Mouse (Mus musculus) hindbrain, embryonic 10.5 days (tissue): ENCODE data around the gene Pde3a. TPM values are rescaled to one million over a fixed set of nuclear protein-coding genes. Genes with fewer than 3 reads are reported as not detected.
A peak's percentile ranks its signal among the peaks of the same experiment; 100 is the strongest.

Experiments
- DNase-seq: peaks from one replicate; pipeline ENCODE4 v3.0.0-alpha.2; 2017; ENCODE audit warnings: low spot score
- H3K27ac ChIP-seq: fragments of 300-500 bp; sonication (generic); 2 replicates; pipeline ENCODE4 v1.5.1; 2016; ENCODE audit warnings: mild to moderate bottlenecking, moderate library complexity
- H3K27me3 ChIP-seq: fragments of 300-500 bp; sonication (generic); 2 replicates; pipeline ENCODE4 v1.6.1; 2016; ENCODE audit warnings: mild to moderate bottlenecking; ENCODE audit not compliant: poor library complexity, insufficient read depth, severe bottlenecking
- H3K36me3 ChIP-seq: fragments of 300-500 bp; sonication (generic); 2 replicates; pipeline ENCODE4 v1.6.1; 2016; ENCODE audit warnings: mild to moderate bottlenecking, moderate library complexity
- H3K4me1 ChIP-seq: fragments of 300-500 bp; sonication (generic); replicated peaks from 2 replicates; pipeline ENCODE4 v1.6.1; 2016; ENCODE audit warnings: mild to moderate bottlenecking
- H3K4me3 ChIP-seq: fragments of 300-500 bp; sonication (generic); 2 replicates; pipeline ENCODE4 v1.5.1; 2016; ENCODE audit warnings: mild to moderate bottlenecking, moderate library complexity
- H3K9me3 ChIP-seq: fragments of 300-500 bp; sonication (generic); 2 replicates; pipeline ENCODE4 v1.6.1; 2016; ENCODE audit warnings: mild to moderate bottlenecking, moderate library complexity
- WGBS: fragments of 180-500 bp; shearing (Covaris S2); methylation state at CpG from one replicate; pipeline ENCODE4 v1.1.7; 2016; 5-methylcytosine and 5-hydroxymethylcytosine counted together
- polyA plus RNA-seq: library from polyadenylated mRNA; unstranded; fragments of >200 nt; fragmentation: Nextera tagmentation; extraction: Ambion mirVana; gene quantifications from 2 replicates; pipeline ENCODE4 v1.2.1, GENCODE M21; 2016

The Pde3a gene
- polyA plus RNA-seq, 1 experiment from 2014 or later: 1.1 TPM

GRCm38 (mm10) chr6:141447547-141447946 lies 198.5 kb downstream of the Pde3a start:
- Histone ChIP-seq H3K27ac (no peak overlapping the region), H3K4me3 (no peak overlapping the region), H3K9me3 (no peaks in the 10 kb centered on the region), H3K4me1 (no peaks in the 10 kb centered on the region), H3K27me3 (no peaks in the 10 kb centered on the region), H3K36me3 (no peaks in the 10 kb centered on the region)
- peak; percentile 60 for DNase-seq
- WGBS: 17% methylated on average over 3 of the region's 3 CpGs

- Histone ChIP-seq H3K9me3 (no peaks in the 10 kb centered on the region), H3K27ac (no peak overlapping the region), H3K36me3 (no peaks in the 10 kb centered on the region), H3K27me3 (no peaks in the 10 kb centered on the region), H3K4me3 (no peak overlapping the region), H3K4me1 (no peaks in the 10 kb centered on the region)
- DNase-seq: no peak
- 82% methylated on average over 8 of the region's 8 CpGs for WGBS
Measured at GRCm38 (mm10) chr6:141448886-141449285, 199.8 kb downstream of the Pde3a start.

GRCm38 (mm10) chr6:141455335-141455734 lies 206.3 kb downstream of the Pde3a start:
- 81% methylated on average over 5 of the region's 5 CpGs for WGBS
- Histone ChIP-seq H3K27me3 (no peaks in the 10 kb centered on the region), H3K9me3 (no peaks in the 10 kb centered on the region), H3K36me3 (no peaks in the 10 kb centered on the region), H3K4me3 (no peak overlapping the region), H3K27ac (no peak overlapping the region), H3K4me1 (no peaks in the 10 kb centered on the region)
- DNase-seq: no peak

- no peaks in the 10 kb centered on the region for H3K36me3 ChIP-seq
- H3K9me3 ChIP-seq: no peaks in the 10 kb centered on the region
- H3K27ac ChIP-seq: no peak overlapping the region
- H3K27me3 ChIP-seq: no peaks in the 10 kb centered on the region
- DNase-seq: no peak
- no peaks in the 10 kb centered on the region for H3K4me1 ChIP-seq
- H3K4me3 ChIP-seq: no peak overlapping the region
- WGBS: 88% methylated on average over 3 of the region's 3 CpGs
Measured at GRCm38 (mm10) chr6:141456591-141456990, 207.5 kb downstream of the Pde3a start.

- no peaks in the 10 kb centered on the region for H3K36me3 ChIP-seq
- no peaks in the 10 kb centered on the region for H3K4me1 ChIP-seq
- H3K9me3 ChIP-seq: no peaks in the 10 kb centered on the region; the same call in 1 of the 2 replicates
- H3K27ac ChIP-seq: no peak overlapping the region
- 90% methylated on average over 2 of the region's 2 CpGs for WGBS
- no peak overlapping the region for H3K4me3 ChIP-seq
- H3K27me3 ChIP-seq: no peaks in the 10 kb centered on the region
- no peak for DNase-seq
Measured at GRCm38 (mm10) chr6:141470251-141470650, 221.2 kb downstream of the Pde3a start.

- H3K9me3 ChIP-seq: no peaks in the 10 kb centered on the region; the same call in 1 of the 2 replicates
- no peaks in the 10 kb centered on the region for H3K36me3 ChIP-seq
- no peaks in the 10 kb centered on the region for H3K4me1 ChIP-seq
- WGBS: 77% methylated on average over 2 of the region's 2 CpGs
- no peak overlapping the region for H3K4me3 ChIP-seq
- no peak overlapping the region for H3K27ac ChIP-seq
- no peaks in the 10 kb centered on the region for H3K27me3 ChIP-seq
- no peak for DNase-seq
Measured at GRCm38 (mm10) chr6:141474223-141474622, 225.2 kb downstream of the Pde3a start.

- WGBS: 68% methylated on average over 3 of the region's 3 CpGs
- Histone ChIP-seq H3K27me3 (no peaks in the 10 kb centered on the region), H3K9me3 (no peaks in the 10 kb centered on the region; the same call in 1 of the 2 replicates), H3K36me3 (no peaks in the 10 kb centered on the region), H3K4me1 (no peaks in the 10 kb centered on the region), H3K27ac (no peak overlapping the region), H3K4me3 (no peak overlapping the region)
- DNase-seq: no peak
Measured at GRCm38 (mm10) chr6:141474696-141475095, 225.6 kb downstream of the Pde3a start.

GRCm38 (mm10) chr6:141485302-141486021 lies 236.4 kb downstream of the Pde3a start:
- peak; percentile 15 for DNase-seq
- no peak overlapping the region for H3K27ac ChIP-seq
- 75% methylated on average over 10 of the region's 10 CpGs for WGBS
- H3K27me3 ChIP-seq: no peaks in the 10 kb centered on the region
- no peaks in the 10 kb centered on the region for H3K4me1 ChIP-seq
- H3K36me3 ChIP-seq: no peaks in the 10 kb centered on the region
- no peak overlapping the region for H3K4me3 ChIP-seq
- H3K9me3 ChIP-seq: no peaks in the 10 kb centered on the region

GRCm38 (mm10) chr6:141487266-141487665 lies 238.2 kb downstream of the Pde3a start:
- Histone ChIP-seq H3K27me3 (no peaks in the 10 kb centered on the region; the same call in 1 of the 2 replicates), H3K27ac (no peak overlapping the region), H3K36me3 (no peaks in the 10 kb centered on the region), H3K4me3 (no peak overlapping the region), H3K4me1 (no peaks in the 10 kb centered on the region), H3K9me3 (no peaks in the 10 kb centered on the region)
- 75% methylated on average over 7 of the region's 7 CpGs for WGBS
- peak; percentile 8 for DNase-seq

GRCm38 (mm10) chr6:141488619-141489018 lies 239.6 kb downstream of the Pde3a start:
- DNase-seq: peak; percentile 69
- Histone ChIP-seq H3K4me1 (no peaks in the 10 kb centered on the region), H3K9me3 (no peaks in the 10 kb centered on the region), H3K36me3 (no peaks in the 10 kb centered on the region), H3K27me3 (peaks cover 3% of the 10 kb centered on the region; the same call in 1 of the 2 replicates), H3K27ac (no peak overlapping the region), H3K4me3 (no peak overlapping the region)
- WGBS: 14% methylated on average over 11 of the region's 11 CpGs

GRCm38 (mm10) chr6:141494909-141495308 lies 245.8 kb downstream of the Pde3a start:
- peak overlapping the region; percentile 67; the same call in 1 of the 2 replicates for H3K27ac ChIP-seq

GRCm38 (mm10) chr6:141495634-141496418 lies 246.8 kb downstream of the Pde3a start:
- Histone ChIP-seq H3K27ac (peak overlapping the region; percentile 69), H3K4me3 (no peak overlapping the region), H3K27me3 (0 out of 2 replicates have a peak, but pooled peaks cover 7% of the 10 kb centered on the region), H3K9me3 (no peaks in the 10 kb centered on the region), H3K4me1 (peaks cover 18% of the 10 kb centered on the region), H3K36me3 (no peaks in the 10 kb centered on the region)
- peak; percentile 48 for DNase-seq
- WGBS: 13% methylated on average over 13 of the region's 13 CpGs

More at GRCm38 (mm10) chr6:141494909-141495308, 245.8 kb downstream of the Pde3a start:
- 72% methylated on average over 4 of the region's 4 CpGs for WGBS
- Histone ChIP-seq H3K9me3 (no peaks in the 10 kb centered on the region), H3K36me3 (no peaks in the 10 kb centered on the region), H3K4me3 (no peak overlapping the region), H3K4me1 (peaks cover 18% of the 10 kb centered on the region), H3K27me3 (peaks cover 7% of the 10 kb centered on the region; the same call in 1 of the 2 replicates)
- DNase-seq: no peak

GRCm38 (mm10) chr6:141499511-141499910 lies 250.4 kb downstream of the Pde3a start:
- H3K27ac ChIP-seq: no peak overlapping the region
- H3K36me3 ChIP-seq: no peaks in the 10 kb centered on the region

More at GRCm38 (mm10) chr6:141499511-141499910, 250.4 kb downstream of the Pde3a start:
- Histone ChIP-seq H3K27me3 (no peaks in the 10 kb centered on the region), H3K4me1 (peaks cover 18% of the 10 kb centered on the region), H3K9me3 (no peaks in the 10 kb centered on the region), H3K4me3 (no peak overlapping the region)
- no peak for DNase-seq
